Mouse (Mus musculus): ENCODE data around the gene Sept9.

DNA sequence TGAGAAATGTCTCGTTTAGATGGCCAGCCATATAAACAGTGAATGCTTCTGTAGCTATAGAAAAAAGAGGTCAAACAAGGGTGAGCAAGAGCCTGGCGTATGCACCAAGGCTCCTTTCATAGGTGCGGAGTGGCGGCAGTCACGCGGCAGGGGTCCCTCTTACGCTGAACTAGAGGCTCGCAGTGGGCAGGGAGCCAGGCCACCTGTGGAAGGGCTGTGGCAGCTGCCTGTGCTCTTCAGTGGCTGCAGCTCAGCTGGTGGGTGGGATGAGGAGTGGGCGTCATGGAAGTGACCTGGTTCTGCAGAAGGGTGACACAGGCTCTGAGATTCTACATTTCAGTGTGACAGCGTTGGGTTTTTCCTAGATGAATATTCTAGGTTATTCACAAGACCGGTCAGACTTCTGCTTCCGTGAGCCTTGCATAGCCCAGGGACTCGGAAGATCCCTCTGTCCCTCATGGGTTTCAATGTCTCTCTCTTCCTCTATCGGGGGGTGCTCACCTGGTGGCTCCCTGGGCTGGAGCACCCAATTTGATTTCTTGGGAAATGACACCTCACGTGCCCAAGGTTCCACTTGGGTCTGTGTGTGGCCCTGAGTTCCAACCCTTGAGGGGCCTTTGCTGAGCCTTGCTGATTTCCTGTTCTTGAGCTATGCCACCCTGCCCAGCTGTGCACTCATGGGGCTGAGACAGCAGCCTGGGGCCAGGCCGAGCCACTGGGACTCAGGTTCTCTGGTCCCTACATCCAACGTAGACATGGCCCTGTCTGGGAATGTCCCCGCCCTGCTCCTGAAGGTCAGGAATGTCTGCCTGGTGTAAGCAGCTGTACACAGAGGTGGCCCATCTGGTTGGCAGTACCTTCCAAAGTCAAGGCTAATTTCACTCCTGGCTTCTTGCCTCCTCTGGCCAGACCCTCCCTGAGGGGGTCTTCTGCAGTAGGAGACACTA lies 55.0 kb downstream of the Sept9 start:
- TF ChIP-seq EP300 (IDR thresholded peaks at IDR 0.05; ENCODE audit: low read depth) (no peak), CTCF (IDR thresholded peaks at IDR 0.05; ENCODE audit: low read depth) (no peak)
